In the genomic region with DNA sequence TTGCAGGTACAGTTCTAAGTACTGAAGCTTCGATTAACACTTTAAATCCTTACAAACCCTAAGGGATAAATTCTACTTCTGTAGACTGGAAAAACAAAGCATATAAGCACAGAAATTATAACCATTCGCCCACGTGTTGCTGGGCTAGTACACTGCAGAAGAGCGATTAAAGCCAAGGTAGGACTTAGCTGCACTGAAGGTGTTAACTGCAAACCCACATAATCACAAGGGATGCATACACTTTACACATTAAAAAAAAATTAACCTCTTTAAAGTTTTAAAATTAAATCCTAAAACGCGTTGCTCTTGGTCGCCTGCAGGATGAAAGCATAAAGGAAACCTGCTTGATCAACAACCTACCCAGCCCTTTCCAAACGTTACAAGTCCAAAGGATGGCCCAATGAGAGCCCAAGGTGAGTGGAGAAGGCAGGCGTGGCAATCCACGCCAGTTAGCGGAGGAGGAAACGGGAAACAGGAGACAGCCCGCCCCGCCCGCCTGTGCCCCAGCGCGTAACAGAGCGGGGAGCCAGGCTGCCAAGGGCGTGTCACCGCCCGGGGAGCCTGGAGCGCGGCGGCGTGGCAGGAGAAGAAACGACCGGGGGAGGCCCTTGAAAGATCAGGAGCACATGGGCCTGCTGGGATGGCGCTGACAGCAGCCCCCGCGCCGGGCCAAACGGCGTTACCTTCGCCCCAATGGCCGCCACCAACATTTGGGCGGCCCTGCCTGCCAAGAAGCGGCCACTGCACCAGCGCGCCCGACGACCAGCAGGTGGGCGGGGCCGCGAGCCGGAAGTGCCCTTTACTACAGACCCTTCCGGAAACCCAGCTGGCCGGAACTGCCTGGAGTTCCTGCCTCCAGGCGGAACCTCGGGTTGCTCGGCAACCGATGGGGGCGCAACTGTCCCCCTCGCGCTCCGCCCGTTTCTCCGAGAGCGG, we compare ENCODE assay signal across 8 mouse cellular contexts. TPM values are rescaled to one million over a fixed set of nuclear protein-coding genes. Genes with fewer than 3 reads are reported as not detected.
DNase-seq lines count a peak whose midpoint lies in the region; ATAC-seq lines count a peak whose summit lies in the region.
"Not testable (repeated sequence)": the region's sequence is repeated elsewhere in the genome, so short reads cannot be mapped to it uniquely, and the experiment has no call there.

TSS of gene Rsph3a (plus strand) at position 498 of the 936 bp plus-strand sequence.

- H3K27ac ChIP-seq in forebrain, embryonic 10.5 days: peak within 1 kb of the TSS; percentile 88
- H3K27ac ChIP-seq in heart, embryonic 14.5 days (replicated peaks in 1 of 2; ENCODE audit: control insufficient read depth in 1 of 2, insufficient read depth in 1 of 2, low read depth in 2 of 2, low read length in 2 of 2): peak within 1 kb of the TSS; percentile 94 to 97
- H3K27ac ChIP-seq in liver, embryonic 12.5 days: peak within 1 kb of the TSS; percentile 84

- peak within 1 kb of the TSS; percentile 75 for H3K9ac ChIP-seq in heart, embryonic 14.5 days (ENCODE audit: low read length)
- peak within 1 kb of the TSS; percentile 69 for H3K9ac ChIP-seq in liver, embryonic 12.5 days

- peak; percentile 72 for DNase-seq in CD4-positive, CD25-positive, alpha-beta regulatory T cell, adult 2 months (ENCODE audit: low read depth, low spot score)
- peak; percentile 56 for DNase-seq in c-Kit-negative CD71-positive TER-119-positive erythroid progenitor cells, embryonic 14.5 days (ENCODE audit: low read depth, low spot score)
- DNase-seq in forebrain, embryonic 10.5 days (ENCODE audit: extremely low spot score, low spot score): peak; percentile 93
- DNase-seq in kidney, postnatal 10 days: peak; percentile 94
- peak; percentile 61 for DNase-seq in naive thymus-derived CD4-positive, alpha-beta T cell, adult 2 months (ENCODE audit: low read depth)
- DNase-seq in splenic B cell, adult 2 months (ENCODE audit: low read depth, low spot score): peak; percentile 65

- peak within 1 kb of the TSS; percentile 60 for H3K4me3 ChIP-seq in forebrain, embryonic 10.5 days
- H3K4me3 ChIP-seq in heart, embryonic 14.5 days (ENCODE audit: control insufficient read depth in 1 of 2, insufficient read depth in 1 of 2, low read depth in 1 of 2, low read length in 2 of 2): peak within 1 kb of the TSS; percentile 49 to 74
- H3K4me3 ChIP-seq in liver, embryonic 12.5 days: peak within 1 kb of the TSS; percentile 67

- WGBS in forebrain, embryonic 10.5 days: 4% methylated on average over 58 of the region's 58 CpGs
- 3% methylated on average over 51 of the region's 58 CpGs for WGBS in heart, embryonic 14.5 days
- 4% methylated on average over 55 of the region's 58 CpGs for WGBS in liver, embryonic 12.5 days (ENCODE audit: insufficient replicate concordance)

- H3K4me2 ChIP-seq in heart, embryonic 14.5 days (ENCODE audit: low read length): peak within 1 kb of the TSS; percentile 66
- H3K4me2 ChIP-seq in liver, embryonic 12.5 days: peak within 1 kb of the TSS; percentile 73

- not testable (repeated sequence) for H3K36me3 ChIP-seq in forebrain, embryonic 10.5 days (replicated peaks); heart, embryonic 14.5 days (ENCODE audit: control insufficient read depth, insufficient read depth, low read length); liver, embryonic 12.5 days; splenic B cell, adult 2 months (ENCODE audit: control insufficient read depth, insufficient read depth, low read length, poor library complexity, severe bottlenecking)

- H3K9me3 ChIP-seq in forebrain, embryonic 10.5 days; heart, embryonic 14.5 days (ENCODE audit: control insufficient read depth, low read length); liver, embryonic 12.5 days (replicated peaks): not testable (repeated sequence)

- not testable (repeated sequence) for H3K4me1 ChIP-seq in forebrain, embryonic 10.5 days; heart, embryonic 14.5 days (ENCODE audit: control insufficient read depth in 2 of 2, insufficient read depth in 2 of 2, low read length in 2 of 2); liver, embryonic 12.5 days

- peak; percentile 96 for ATAC-seq in heart, embryonic 14.5 days (ENCODE audit: insufficient number of reproducible peaks, insufficient read depth, low FRiP score, low read depth)
- peak; percentile 96 for ATAC-seq in liver, embryonic 12.5 days

- H3K27me3 ChIP-seq in forebrain, embryonic 10.5 days (ENCODE audit: poor library complexity, severe bottlenecking); heart, embryonic 14.5 days (ENCODE audit: control insufficient read depth, insufficient read depth, low read length); liver, embryonic 12.5 days (replicated peaks); splenic B cell, adult 2 months (ENCODE audit: control insufficient read depth, insufficient read depth, low read length, poor library complexity, severe bottlenecking): not testable (repeated sequence)

RNA-seq across cellular contexts. Expression of gene Rsph3a, which starts in this region (rescaled TPM):
- polyA plus RNA-seq in forebrain, embryonic 10.5 days (2016; fragmentation: Nextera tagmentation; extraction: Ambion mirVana): 59.7 and 61.0 TPM in 2 replicates
- 63.5 and 66.0 TPM in 2 replicates for polyA plus RNA-seq in heart, embryonic 14.5 days (2014; fragmentation: Nextera tagmentation; extraction: Ambion mirVana)
- 23.0 and 26.0 TPM in 2 replicates for polyA plus RNA-seq in liver, embryonic 12.5 days (2016; fragmentation: Nextera tagmentation; extraction: Ambion mirVana)

Comparison
In these comparisons a context has a peak if more than half of its experiments do, and no peak if none do; other contexts are left out.
1. Peak in every context shown above with its lines: DNase-seq, ATAC-seq, H3K4me3 ChIP-seq and H3K27ac ChIP-seq.